Mouse (Mus musculus) liver, adult 2 months (tissue): Measurements from ENCODE around the gene Zmynd8. TPM values are rescaled to one million over a fixed set of nuclear protein-coding genes. Genes with fewer than 3 reads are reported as not detected.
A peak's percentile ranks its signal among the peaks of the same experiment; 100 is the strongest.

Source experiments
- DNase-seq: peaks from one replicate; pipeline ENCODE4 v3.0.0-alpha.2; 2011; ENCODE audit warnings: low read depth, low spot score; ENCODE audit errors: extremely low read depth
- H3K27ac ChIP-seq: fragments of 200-500 bp; replicated peaks from 2 replicates; pipeline ENCODE4 v1.5.1; 2012; ENCODE audit warnings: low read depth, mild to moderate bottlenecking, control low read depth, inconsistent platforms, low read length; ENCODE audit not compliant: insufficient read depth
- H3K27me3 ChIP-seq: fragments of 200-500 bp; 2 replicates; pipeline ENCODE4 v1.6.1; 2012; ENCODE audit warnings: mild to moderate bottlenecking, moderate library complexity, low read length, inconsistent platforms; ENCODE audit not compliant: control insufficient read depth, insufficient read depth
- H3K36me3 ChIP-seq: fragments of 200-500 bp; 2 replicates; pipeline ENCODE4 v1.6.1; 2012; ENCODE audit warnings: low read length, inconsistent platforms; ENCODE audit not compliant: control insufficient read depth, insufficient read depth
- H3K4me1 ChIP-seq: fragments of 200-500 bp; 2 replicates; pipeline ENCODE4 v1.6.1; 2011; ENCODE audit warnings: low read length; ENCODE audit not compliant: control insufficient read depth, insufficient read depth
- H3K4me3 ChIP-seq: fragments of 200-500 bp; 2 replicates; pipeline ENCODE4 v1.5.1; 2011; ENCODE audit warnings: low read depth, mild to moderate bottlenecking, control low read depth, low read length, moderate library complexity; ENCODE audit not compliant: insufficient read depth
- H3K79me2 ChIP-seq: fragments of 200-500 bp; 2 replicates; pipeline ENCODE4 v1.6.1; 2012; ENCODE audit warnings: inconsistent platforms, mild to moderate bottlenecking, low read length, moderate library complexity; ENCODE audit not compliant: control insufficient read depth, insufficient read depth
- H3K9ac ChIP-seq: fragments of 200-500 bp; 2 replicates; pipeline ENCODE4 v1.6.1; 2012; ENCODE audit warnings: low read depth, mild to moderate bottlenecking, control low read depth, inconsistent platforms, low read length
- CTCF ChIP-seq: fragments of 200-500 bp; IDR thresholded peaks from 2 replicates; pipeline ENCODE4 v1.5.1; 2011; ENCODE audit warnings: low read depth, low read length, control low read depth
- POLR2A ChIP-seq: fragments of 200-500 bp; IDR thresholded peaks from 2 replicates; pipeline ENCODE4 v1.6.1; 2011; ENCODE audit warnings: low read length, control low read depth; ENCODE audit not compliant: insufficient read depth; ENCODE audit errors: extremely low read depth
- WGBS: fragments of 180-500 bp; shearing (Covaris S2); methylation state at CpG from one replicate; pipeline ENCODE4 v1.1.7; 2018; 5-methylcytosine and 5-hydroxymethylcytosine counted together
- polyA plus RNA-seq: library from polyadenylated mRNA; depleted of rRNA; stranded (reverse); fragments of >200 nt; gene quantifications from 2 replicates; pipeline ENCODE4 v1.2.3, GENCODE M21; 2012
- total RNA-seq: library from RNA; depleted of rRNA; stranded (reverse); fragments of >200 nt; gene quantifications from 2 replicates; pipeline ENCODE4 v1.2.3, GENCODE M21; 2014

Gene Zmynd8
- total and polyA plus RNA-seq, 2 experiments: 7.8 to 10.0 TPM

DNA sequence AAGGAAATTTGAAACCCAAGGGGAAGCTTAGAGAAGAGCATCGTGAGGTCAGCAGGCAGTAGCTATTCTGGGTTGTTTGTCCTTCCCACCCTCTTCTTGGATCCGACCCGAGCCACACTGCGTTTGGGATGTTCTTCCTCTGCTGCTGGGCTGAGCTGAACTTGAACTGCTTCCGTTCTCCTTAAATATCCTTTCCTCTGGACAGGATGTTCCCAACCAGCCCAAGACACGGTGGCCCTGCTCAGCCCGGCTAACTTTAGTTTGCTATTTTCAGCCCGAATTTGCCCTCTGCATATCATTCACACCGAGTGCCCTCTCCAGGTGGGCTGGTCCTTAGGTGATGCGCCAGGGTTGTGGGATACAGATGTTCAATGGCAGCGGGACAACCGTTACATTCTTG lies 37.3 kb upstream of the Zmynd8 start:
- no peaks in the 10 kb centered on the region for H3K27me3 ChIP-seq
- 61% methylated on average over 12 of the region's 12 CpGs for WGBS
- no peak overlapping the region for H3K4me3 ChIP-seq
- TF ChIP-seq CTCF (no peak), POLR2A (no peak)
- no peak for DNase-seq
- H3K27ac ChIP-seq: peak overlapping the region; percentile 87
- no peaks in the 10 kb centered on the region for H3K79me2 ChIP-seq
- 0 out of 2 replicates have a peak overlapping the region, but pooled peaks have one; percentile 38 for H3K9ac ChIP-seq
- no peaks in the 10 kb centered on the region for H3K36me3 ChIP-seq
- H3K4me1 ChIP-seq: peaks cover 8% of the 10 kb centered on the region; the same call in 1 of the 2 replicates

- Histone ChIP-seq H3K27ac (no peak overlapping the region), H3K36me3 (no peaks in the 10 kb centered on the region), H3K79me2 (no peaks in the 10 kb centered on the region), H3K9ac (no peak overlapping the region), H3K4me3 (no peak overlapping the region), H3K27me3 (no peaks in the 10 kb centered on the region), H3K4me1 (peaks cover 2% of the 10 kb centered on the region)
- WGBS: 94% methylated on average over 16 of the region's 16 CpGs
- no peak for DNase-seq
- no peak for TF ChIP-seq CTCF
- TF ChIP-seq POLR2A: no peak
Measured at GRCm38 (mm10) chr2:165927705-165928104, 28.9 kb upstream of the Zmynd8 start.

- Histone ChIP-seq H3K79me2 (no peaks in the 10 kb centered on the region), H3K27me3 (no peaks in the 10 kb centered on the region), H3K9ac (no peak overlapping the region), H3K4me1 (peaks cover 5% of the 10 kb centered on the region), H3K4me3 (no peak overlapping the region), H3K27ac (no peak overlapping the region), H3K36me3 (no peaks in the 10 kb centered on the region)
- no peak for DNase-seq
- TF ChIP-seq POLR2A (no peak), CTCF (no peak)
- WGBS: 96% methylated on average over 5 of the region's 5 CpGs
Measured at GRCm38 (mm10) chr2:165926191-165926590, 27.4 kb upstream of the Zmynd8 start.

GRCm38 (mm10) chr2:165925144-165925543 lies 26.3 kb upstream of the Zmynd8 start:
- TF ChIP-seq CTCF (no peak), POLR2A (no peak)
- DNase-seq: no peak

DNA sequence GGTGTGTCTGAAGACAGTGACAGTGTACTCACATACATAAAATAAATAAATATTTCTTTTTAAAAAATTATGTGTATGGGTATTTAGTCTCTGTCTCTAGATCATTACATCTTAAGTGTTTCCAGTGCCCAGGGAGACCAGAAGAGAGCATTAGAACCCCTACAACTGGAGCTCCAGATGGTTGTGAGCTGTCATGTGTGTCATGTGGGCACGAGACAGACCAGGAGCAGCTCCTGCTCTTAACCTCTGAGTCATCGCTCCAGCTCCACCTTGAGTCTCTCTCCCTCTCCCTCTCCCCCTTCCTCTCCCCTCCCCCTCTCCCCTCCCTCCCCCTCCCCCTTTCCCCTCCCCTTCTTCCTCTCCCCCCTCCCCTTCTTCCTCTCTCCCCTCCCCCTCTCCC lies 25.9 kb upstream of the Zmynd8 start:
- no peaks in the 10 kb centered on the region for H3K27me3 ChIP-seq
- no peaks in the 10 kb centered on the region for H3K79me2 ChIP-seq
- no peak overlapping the region for H3K27ac ChIP-seq
- no peak for TF ChIP-seq POLR2A
- no peak for TF ChIP-seq CTCF
- WGBS: 85% methylated on average over 2 of the region's 2 CpGs
- no peak overlapping the region for H3K9ac ChIP-seq
- DNase-seq: no peak
- H3K4me3 ChIP-seq: no peak overlapping the region
- peaks cover 8% of the 10 kb centered on the region for H3K4me1 ChIP-seq
- H3K36me3 ChIP-seq: no peaks in the 10 kb centered on the region

More at GRCm38 (mm10) chr2:165925144-165925543, 26.3 kb upstream of the Zmynd8 start:
- 71% methylated on average over 3 of the region's 3 CpGs for WGBS
- Histone ChIP-seq H3K27ac (no peak overlapping the region), H3K4me3 (no peak overlapping the region), H3K79me2 (no peaks in the 10 kb centered on the region), H3K27me3 (no peaks in the 10 kb centered on the region), H3K9ac (no peak overlapping the region), H3K36me3 (no peaks in the 10 kb centered on the region), H3K4me1 (peaks cover 8% of the 10 kb centered on the region)

DNA sequence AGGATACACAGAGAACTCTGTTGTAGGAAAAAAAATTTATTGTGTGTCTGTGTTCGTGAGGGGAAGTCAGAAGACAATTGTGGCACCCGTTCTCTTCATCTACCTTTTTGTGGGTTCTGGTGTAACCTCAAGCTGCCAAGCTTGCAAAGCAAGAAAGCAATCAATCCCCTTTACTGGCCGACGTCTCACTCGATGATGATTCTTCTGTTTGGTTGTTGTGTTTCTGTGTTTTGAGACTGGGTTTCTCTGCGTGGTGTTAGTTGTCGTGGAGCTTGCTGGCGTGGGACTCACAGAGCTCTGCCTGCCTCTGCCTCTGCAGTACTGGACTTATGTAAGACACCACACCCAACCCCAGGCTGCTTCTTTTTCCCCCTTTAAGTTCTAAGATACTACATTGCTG lies 24.9 kb upstream of the Zmynd8 start:
- Histone ChIP-seq H3K36me3 (no peaks in the 10 kb centered on the region), H3K79me2 (no peaks in the 10 kb centered on the region), H3K27me3 (no peaks in the 10 kb centered on the region), H3K4me1 (peaks cover 10% of the 10 kb centered on the region), H3K27ac (no peak overlapping the region), H3K9ac (no peak overlapping the region), H3K4me3 (no peak overlapping the region)
- TF ChIP-seq POLR2A: no peak
- TF ChIP-seq CTCF: no peak
- DNase-seq: no peak
- WGBS: 93% methylated on average over 8 of the region's 8 CpGs
